Mouse (Mus musculus): ENCODE measurements around the gene Hfm1.

Hfm1 gene

GRCm38 (mm10) chr5:106843906-106844305 is 82.2 kb downstream of the Hfm1 start:
- no peak for DNase-seq (ENCODE audit: low spot score in 2 of 2)

GRCm38 (mm10) chr5:106833025-106833424 is 93.1 kb downstream of the Hfm1 start:
- no peak for DNase-seq (ENCODE audit: low spot score in 2 of 2)

DNA sequence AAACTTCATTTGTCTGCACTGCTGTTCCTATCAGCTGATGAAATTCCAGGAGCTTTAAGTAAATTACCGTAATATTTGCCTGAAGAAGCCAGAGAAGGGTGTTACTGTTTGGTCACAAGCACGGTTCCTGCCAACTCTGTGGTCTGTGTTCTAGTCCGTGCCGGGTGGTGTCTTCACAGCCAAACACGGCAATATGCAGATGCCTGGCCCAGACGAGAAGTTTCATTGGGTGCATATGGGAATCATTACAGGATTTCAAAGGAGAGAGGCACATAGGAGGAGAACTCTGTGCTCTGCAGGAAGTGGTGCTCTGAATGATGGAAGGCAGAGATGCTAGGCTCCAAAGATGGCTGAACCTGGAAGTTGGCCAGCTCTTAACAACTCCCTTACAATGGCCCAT is 94.7 kb downstream of the Hfm1 start:
- no peak for DNase-seq (ENCODE audit: low spot score in 2 of 2)

GRCm38 (mm10) chr5:106830775-106831174 is 95.3 kb downstream of the Hfm1 start:
- DNase-seq (ENCODE audit: low spot score in 2 of 2), result no peak

GRCm38 (mm10) chr5:106826740-106827139 is 99.4 kb downstream of the Hfm1 start:
- no peak for DNase-seq (ENCODE audit: low spot score in 2 of 2)

DNA sequence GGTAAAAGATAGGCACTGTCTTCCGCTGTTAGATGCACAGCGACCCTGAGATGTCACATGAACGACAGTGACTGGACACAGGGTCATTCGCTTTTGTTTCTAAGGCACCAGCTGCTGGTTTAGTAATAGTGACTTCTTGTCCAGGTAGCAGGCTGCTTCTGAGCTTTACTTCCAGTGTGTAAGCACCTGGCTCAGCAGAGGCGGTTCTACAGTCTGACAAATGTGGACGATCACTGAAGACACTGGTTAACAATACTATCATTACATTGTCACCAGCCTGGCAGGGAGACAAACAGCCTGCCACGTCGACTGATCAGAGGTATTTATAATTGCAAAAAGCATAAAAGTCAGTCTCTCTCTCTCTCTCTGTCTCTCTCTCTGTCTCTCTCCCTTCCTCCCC is 100.1 kb downstream of the Hfm1 start:
- no peak for DNase-seq (ENCODE audit: low spot score in 2 of 2)

DNA sequence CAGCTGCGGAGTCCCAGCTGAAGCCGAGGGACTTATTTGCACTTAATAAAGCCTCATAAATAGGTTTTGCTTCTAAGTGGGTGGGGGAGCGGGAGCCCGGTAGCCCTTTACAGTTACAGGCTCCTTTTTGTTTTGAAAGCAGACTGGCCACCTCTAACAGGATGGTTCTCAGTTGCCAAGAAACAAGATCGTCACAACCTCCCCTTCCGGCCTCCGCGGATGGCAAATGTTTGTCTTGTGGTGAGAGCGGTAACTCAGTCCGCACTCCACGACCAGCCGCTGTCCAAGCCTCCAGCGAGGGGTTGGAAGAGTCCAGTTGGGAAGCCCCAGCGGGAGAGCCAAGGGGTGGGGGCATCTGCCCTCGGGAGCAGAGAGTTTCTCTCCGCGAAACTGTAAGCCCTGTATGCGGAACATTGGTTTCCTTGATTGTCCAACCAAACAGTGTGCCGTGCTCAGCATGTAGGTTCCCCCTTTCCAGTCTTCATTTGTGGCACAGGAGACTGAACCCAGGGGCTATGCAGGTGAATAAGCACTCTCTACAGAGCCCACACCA is 100.7 kb downstream of the Hfm1 start:
- DNase-seq (ENCODE audit: low spot score in 2 of 2), result peak in 1 of 2 experiments; percentile 28

- no peak for DNase-seq (ENCODE audit: low spot score in 2 of 2)
Observed at GRCm38 (mm10) chr5:106824716-106825115, 101.4 kb downstream of the Hfm1 start.

- DNase-seq (ENCODE audit: low spot score in 2 of 2), result no peak
Observed at GRCm38 (mm10) chr5:106819630-106820029, 106.5 kb downstream of the Hfm1 start.

- no peak for DNase-seq (ENCODE audit: low spot score in 2 of 2)
Observed at GRCm38 (mm10) chr5:106815923-106816654, 110.0 kb downstream of the Hfm1 start.

DNA sequence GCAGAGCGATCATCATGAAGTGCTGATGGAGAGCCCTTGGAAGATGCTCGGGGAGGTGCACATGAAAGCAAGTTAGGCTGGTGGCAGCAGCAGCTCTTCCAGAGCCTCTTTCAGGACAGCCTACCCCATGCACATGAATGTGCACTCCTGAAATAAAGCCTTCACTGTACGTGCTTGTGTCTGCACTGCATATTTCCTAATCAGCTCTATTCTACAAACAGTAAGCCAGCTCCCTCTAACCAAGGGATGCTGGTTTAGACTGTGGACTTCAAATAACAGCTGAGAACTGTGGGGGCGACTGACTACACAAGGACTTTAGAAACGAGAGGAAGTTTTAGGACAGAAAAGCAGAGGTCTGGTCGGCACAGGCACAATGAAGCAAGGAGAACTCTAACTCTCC is 111.5 kb downstream of the Hfm1 start:
- no peak for DNase-seq (ENCODE audit: low spot score in 2 of 2)

GRCm38 (mm10) chr5:106803094-106803493 is 123.0 kb downstream of the Hfm1 start:
- DNase-seq (ENCODE audit: low spot score in 2 of 2), result peak in 1 of 2 experiments; percentile 54

- DNase-seq (ENCODE audit: low spot score in 2 of 2), result peak; percentile 45 to 87
Observed at GRCm38 (mm10) chr5:106801886-106802798, 124.0 kb downstream of the Hfm1 start.

DNA sequence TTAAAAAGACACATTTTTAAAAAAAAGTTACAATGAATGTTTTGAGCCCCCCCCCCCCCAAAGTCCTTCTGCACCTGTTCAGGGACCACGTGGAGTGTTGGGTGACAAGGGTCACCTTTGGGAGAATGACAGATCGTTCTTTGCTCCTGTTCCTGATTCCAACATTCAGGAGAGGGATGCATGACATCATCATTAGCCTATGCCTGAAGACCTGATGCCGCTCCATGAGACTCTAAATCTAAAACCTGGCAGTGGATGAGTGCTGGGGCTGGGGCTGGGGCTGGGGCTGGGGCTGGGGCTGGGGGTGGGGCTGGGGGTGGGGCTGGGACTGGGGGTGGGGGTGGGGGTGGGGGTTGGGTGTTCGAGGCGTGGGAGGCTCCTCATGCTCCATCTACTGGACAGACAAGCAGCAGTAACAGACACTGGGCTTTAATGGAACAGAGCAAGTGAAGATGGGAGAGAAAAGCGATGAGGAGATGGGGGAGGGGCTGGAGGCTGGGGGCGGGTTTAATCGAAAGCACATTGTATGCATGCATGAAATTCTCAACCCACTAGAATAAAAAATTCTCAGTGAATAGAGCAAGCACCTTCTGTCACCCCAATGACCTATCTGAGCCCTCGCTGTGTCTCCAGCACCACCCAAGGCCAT is 124.8 kb downstream of the Hfm1 start:
- no peak for DNase-seq (ENCODE audit: low spot score in 2 of 2)

GRCm38 (mm10) chr5:106797896-106798295 is 128.2 kb downstream of the Hfm1 start:
- DNase-seq (ENCODE audit: low spot score in 2 of 2), result no peak

GRCm38 (mm10) chr5:106791241-106791572 is 134.9 kb downstream of the Hfm1 start:
- no peak for DNase-seq (ENCODE audit: low spot score in 2 of 2)

GRCm38 (mm10) chr5:106790496-106791240 is 135.5 kb downstream of the Hfm1 start:
- DNase-seq (ENCODE audit: low spot score in 2 of 2), result no peak
